Mouse (Mus musculus) bone marrow macrophage, adult 2 months (primary cell): Measurements from ENCODE around the gene Pmpca.

Source experiments
- CTCF ChIP-seq: IDR thresholded peaks from 2 replicates; pipeline ENCODE4 v1.5.1; 2012; ENCODE audit warnings: low read depth, mild to moderate bottlenecking, low read length, moderate library complexity
- POLR2A ChIP-seq: IDR thresholded peaks from 2 replicates; pipeline ENCODE4 v1.6.1; 2012; ENCODE audit warnings: mild to moderate bottlenecking, low read depth, low read length, borderline replicate concordance

DNA sequence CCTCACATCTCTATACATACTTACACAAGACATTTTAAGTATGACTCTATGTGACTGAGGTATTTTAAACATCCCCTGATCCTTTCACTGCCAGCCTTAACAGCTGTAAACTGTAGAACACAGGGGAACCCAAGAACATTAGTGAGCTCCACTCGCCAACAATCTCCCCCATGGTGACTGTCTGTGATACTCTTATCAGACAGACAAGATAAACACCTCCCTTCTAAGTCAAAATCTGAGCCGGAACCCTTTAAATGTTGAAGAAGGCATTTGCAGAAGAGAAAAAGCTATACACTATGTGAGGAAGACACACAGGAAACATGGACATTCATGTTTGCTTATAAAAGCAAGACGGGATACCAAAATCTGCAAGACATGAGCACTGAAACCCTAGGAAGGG lies 54.7 kb downstream of the Pmpca start:
- TF ChIP-seq POLR2A (no peak), CTCF (no peak)
